Mouse (Mus musculus) activated CD4-positive, CD25-positive, alpha-beta regulatory T cell, adult 4 months (primary cell): ENCODE results near the gene Sec24c. TPM values are rescaled to one million over a fixed set of nuclear protein-coding genes. Genes with fewer than 3 reads are reported as not detected.

ENCODE experiments used
- ATAC-seq: one replicate; pipeline ENCODE4 v1.8.0; 2017
- polyA plus RNA-seq, 2 experiments: library from polyadenylated mRNA; unstranded; fragments of 100-300 nt; shearing (Covaris generic); gene quantifications; one replicate each; pipeline ENCODE4 v1.2.1; 2017

Sec24c gene
- polyA plus RNA-seq, 2 experiments from 2014 or later = 94.7 to 97.5 TPM

DNA sequence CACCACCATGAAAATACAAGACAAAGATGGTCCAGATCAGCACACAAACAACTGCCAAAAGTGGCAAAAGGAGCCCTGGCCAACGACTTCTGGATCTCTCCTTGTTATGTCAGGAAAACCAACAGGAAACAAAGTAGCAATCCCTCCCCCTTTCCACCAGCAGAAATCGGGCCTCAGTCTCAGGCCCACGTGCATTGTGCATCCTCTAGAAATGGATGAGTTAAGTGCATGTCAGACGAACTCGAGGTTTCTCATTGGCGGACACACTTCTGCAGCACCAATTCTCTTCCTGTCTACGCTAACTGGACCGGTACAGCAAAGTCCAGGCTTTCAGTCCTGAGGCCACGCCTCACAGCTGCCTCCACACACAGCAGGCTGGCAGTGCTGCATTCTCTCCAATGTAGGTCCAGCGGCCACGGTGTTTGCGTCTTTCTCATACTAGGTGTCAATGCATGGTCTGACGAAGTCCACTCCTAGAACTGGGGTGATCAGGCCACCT lies 61.8 kb downstream of the Sec24c start:
- ATAC-seq = no peak

DNA sequence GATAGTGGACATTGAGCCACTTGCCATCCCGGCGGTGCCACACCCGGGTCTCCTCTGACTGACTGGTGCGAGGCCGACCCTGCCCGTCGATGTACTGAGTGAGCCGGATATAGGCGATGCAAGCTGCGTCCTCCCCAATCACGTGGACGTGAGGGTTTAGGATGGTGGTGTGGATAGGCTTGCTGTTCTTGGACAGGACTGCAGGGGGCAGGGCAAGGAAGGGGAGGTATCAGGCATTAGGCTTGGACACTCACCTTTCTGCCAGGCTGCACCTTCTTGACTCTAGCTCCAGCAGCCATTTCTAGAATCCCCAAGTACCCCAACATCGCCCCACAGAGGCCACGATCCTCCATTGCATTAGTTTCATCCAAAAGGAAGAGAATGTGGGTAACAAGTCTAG lies 63.2 kb downstream of the Sec24c start:
- no peak for ATAC-seq

DNA sequence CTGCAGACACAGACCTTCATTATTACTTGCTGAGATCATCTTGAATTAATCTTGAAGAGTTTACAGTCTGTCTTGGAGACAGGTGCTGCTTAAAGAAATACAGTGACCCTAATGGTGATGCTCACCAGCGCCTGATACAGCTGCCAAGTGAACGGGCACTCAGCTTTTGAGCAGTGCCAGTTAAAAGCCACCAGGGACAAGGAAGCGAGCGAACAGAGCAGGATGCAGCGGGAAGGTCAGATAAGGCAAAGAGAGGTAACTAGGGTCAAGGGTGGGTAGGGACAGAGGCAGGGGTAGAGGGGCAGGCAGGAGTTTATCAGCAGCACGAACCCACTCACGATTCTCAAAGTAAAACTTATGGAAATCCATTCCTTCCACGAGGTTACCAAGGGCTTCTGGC lies 64.4 kb downstream of the Sec24c start:
- no peak for ATAC-seq

DNA sequence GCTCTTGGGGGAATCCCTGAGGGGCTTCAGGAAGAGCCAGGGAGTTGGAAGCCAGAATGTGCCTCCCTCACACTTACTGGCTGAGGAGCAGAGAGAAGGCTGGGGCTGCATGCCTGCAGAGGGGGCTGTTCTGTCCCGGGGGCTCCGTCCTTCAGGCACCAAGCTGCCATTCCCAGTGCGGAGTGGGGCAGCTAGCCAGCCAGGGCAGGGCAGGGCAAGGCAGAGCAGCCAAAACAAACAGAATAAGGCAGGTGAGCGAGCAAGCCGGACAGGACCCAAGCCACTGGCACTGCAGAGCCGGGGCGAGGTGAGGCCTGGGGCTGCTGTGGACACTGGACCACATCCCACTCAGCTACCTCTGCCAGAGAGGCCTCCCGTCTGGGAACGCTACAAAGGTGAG lies 67.2 kb downstream of the Sec24c start:
- ATAC-seq = no peak

DNA sequence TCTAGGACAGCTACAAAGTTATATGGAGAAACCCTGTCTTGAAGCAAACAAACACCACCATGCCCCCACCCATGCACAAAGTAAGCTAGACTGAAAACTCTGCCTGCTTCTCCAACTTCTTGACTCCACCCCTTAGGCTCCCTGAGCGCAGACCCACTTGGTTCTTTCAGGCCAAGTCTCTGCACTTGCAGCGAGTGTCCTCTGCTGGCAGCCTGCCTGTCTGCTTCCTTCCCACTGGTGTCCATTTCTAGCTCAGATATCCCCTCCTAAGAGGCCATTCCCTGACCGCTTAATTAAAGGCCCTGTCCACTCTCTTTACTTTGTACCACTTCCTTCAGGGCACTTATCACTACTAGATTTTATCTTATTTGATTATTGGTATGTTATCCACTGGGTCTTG lies 69.5 kb downstream of the Sec24c start:
- no peak for ATAC-seq

Other genes with a start within 250 kb of the Sec24c start
- gene Cfap70, start 222.1 kb upstream of the Sec24c start, polyA plus RNA-seq = not detected
- 10 to 100 TPM; 51.3 to 57.5 TPM for gene Anxa7, start 194.2 kb upstream of the Sec24c start, polyA plus RNA-seq
- 1 to 10 TPM in 1 of 2 experiments, under 1 TPM in 1; 0.60 to 2.5 TPM for gene Mss51, start 177.4 kb upstream of the Sec24c start, polyA plus RNA-seq
- 10 to 100 TPM; 29.8 to 47.4 TPM for gene Ppp3cb, start 127.7 kb upstream of the Sec24c start, polyA plus RNA-seq
- 1 to 10 TPM; 1.6 to 2.2 TPM for gene Usp54, start 33.2 kb upstream of the Sec24c start, polyA plus RNA-seq
- not detected for gene Myoz1, start 17.8 kb upstream of the Sec24c start, polyA plus RNA-seq
- not detected for gene Synpo2l, start 6.0 kb upstream of the Sec24c start, polyA plus RNA-seq
- 1 to 10 TPM; 5.6 to 6.6 TPM for gene Fut11, start 20.7 kb downstream of the Sec24c start, polyA plus RNA-seq
- 100 to 1,000 TPM; 152 to 154 TPM for gene Chchd1, start 28.7 kb downstream of the Sec24c start, polyA plus RNA-seq
- 10 to 100 TPM; 19.2 to 24.8 TPM for gene Zswim8, start 33.2 kb downstream of the Sec24c start, polyA plus RNA-seq
- 10 to 100 TPM in 1 of 2 experiments, 1 to 10 TPM in 1; 9.0 to 12.0 TPM for gene Ndst2, start 60.3 kb downstream of the Sec24c start, polyA plus RNA-seq
- gene Camk2g, start 119.8 kb downstream of the Sec24c start, polyA plus RNA-seq = 10 to 100 TPM; 21.9 to 29.4 TPM
- gene Plau, start 162.4 kb downstream of the Sec24c start, polyA plus RNA-seq = not detected